Mouse (Mus musculus): ENCODE results near the gene Ssr4. TPM values are rescaled to one million over a fixed set of nuclear protein-coding genes. Genes with fewer than 3 reads are reported as not detected.

Ssr4 gene
- total and polyA plus RNA-seq, 3 experiments = 283 to 343 TPM; not detected in 1

- TF ChIP-seq RAD21 (IDR thresholded peaks at IDR 0.05; ENCODE audit: low read depth, low read length) = no peak
- TF ChIP-seq E2F4 (IDR thresholded peaks at IDR 0.05; ENCODE audit: borderline replicate concordance, low read depth, low read length) = no peak
- no peak for TF ChIP-seq TBP (IDR thresholded peaks at IDR 0.05; ENCODE audit: low read depth, low read length)
- no peak for TF ChIP-seq MAZ (IDR thresholded peaks at IDR 0.05; ENCODE audit: low read depth, low read length)
- Histone ChIP-seq H3K4me3 (ENCODE audit: control insufficient read depth in 1 of 2, insufficient read depth in 1 of 2, low read depth in 2 of 2, low read length in 2 of 2) (no peak overlapping the region), H3K79me2 (ENCODE audit: control insufficient read depth, insufficient read depth, low read length, poor library complexity) (no peaks in the 10 kb centered on the region), H3K27me3 (ENCODE audit: control insufficient read depth in 1 of 2, insufficient read depth in 2 of 2, low read length in 2 of 2) (no peaks in the 10 kb centered on the region), H3K9ac (ENCODE audit: control insufficient read depth, low read depth, low read length, poor library complexity, severe bottlenecking) (no peak overlapping the region), H3K27ac (ENCODE audit: control insufficient read depth, low read depth, low read length) (no peak overlapping the region), H3K9me3 (replicated peaks; ENCODE audit: insufficient read depth, low read length) (no peaks in the 10 kb centered on the region), H3K36me3 (ENCODE audit: control insufficient read depth in 1 of 2, insufficient read depth in 2 of 2, low read length in 2 of 2) (no peaks in the 10 kb centered on the region), H3K4me1 (ENCODE audit: control insufficient read depth in 1 of 2, insufficient read depth in 2 of 2, low read length in 2 of 2) (no peaks in the 10 kb centered on the region)
- no peak for DNase-seq (ENCODE audit: low read depth, low spot score)
These were observed 10.7 kb downstream of the Ssr4 start for GRCm38 (mm10) chrX:73797511-73797910.

DNA sequence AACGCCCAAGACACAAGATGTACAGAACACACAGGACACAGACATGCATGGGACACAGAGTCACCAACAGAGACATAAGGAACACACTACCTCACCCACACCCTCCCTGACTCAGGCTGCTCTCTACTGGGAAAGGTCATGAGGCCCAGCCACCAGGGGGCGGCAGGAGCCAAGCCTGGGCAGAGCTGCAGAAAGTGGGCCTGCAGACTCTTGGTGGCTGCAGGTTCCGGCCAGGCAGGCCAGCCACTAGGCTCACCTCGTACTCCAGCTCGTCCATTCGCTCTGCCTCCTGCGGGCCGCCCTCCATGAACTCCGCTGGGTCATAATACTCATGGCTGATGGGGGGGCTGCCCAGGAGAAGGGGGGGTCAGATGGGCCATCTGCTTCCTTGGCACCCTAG, 11.7 kb downstream of the Ssr4 start:
- TF ChIP-seq JUND (IDR thresholded peaks at IDR 0.05; ENCODE audit: low read depth, low read length) (no peak), TCF12 (IDR thresholded peaks at IDR 0.05; ENCODE audit: low read depth, low read length) (no peak), SMC3 (IDR thresholded peaks at IDR 0.05; ENCODE audit: low read depth, low read length) (peak; percentile 77), ZNF384 (IDR thresholded peaks at IDR 0.05; ENCODE audit: low read depth, low read length) (no peak), EP300 (IDR thresholded peaks at IDR 0.05; ENCODE audit: low read depth in 1 of 2, low read length in 2 of 2) (no peak), MXI1 (IDR thresholded peaks at IDR 0.05; ENCODE audit: low read depth, low read length) (no peak), MAX (IDR thresholded peaks at IDR 0.05; ENCODE audit: low read length) (no peak), RAD21 (IDR thresholded peaks at IDR 0.05; ENCODE audit: low read depth, low read length) (peak; percentile 70), NRF1 (IDR thresholded peaks at IDR 0.05; ENCODE audit: insufficient read depth, low read depth, low read length, poor library complexity, severe bottlenecking) (no peak), TBP (IDR thresholded peaks at IDR 0.05; ENCODE audit: low read depth, low read length) (no peak), ETS1 (IDR thresholded peaks at IDR 0.05; ENCODE audit: low read depth, low read length) (no peak), ZC3H11A (IDR thresholded peaks at IDR 0.05; ENCODE audit: low read depth, low read length) (peak; percentile 47), CTCF (IDR thresholded peaks at IDR 0.05 in 2 of 3, conservative IDR thresholded peaks at IDR 0.05 in 1 of 3; ENCODE audit: control insufficient read depth in 1 of 3, insufficient read depth in 1 of 3, low read depth in 2 of 3, low read length in 3 of 3, poor library complexity in 1 of 3, severe bottlenecking in 1 of 3) (peak; percentile 50 to 81 (median 71)), MAFK (IDR thresholded peaks at IDR 0.05; ENCODE audit: borderline replicate concordance, low read depth, low read length) (no peak), ZMIZ1 (IDR thresholded peaks at IDR 0.05; ENCODE audit: low read depth, low read length) (no peak), MYB (IDR thresholded peaks at IDR 0.05; ENCODE audit: low read depth, low read length) (no peak), ELF1 (IDR thresholded peaks at IDR 0.05; ENCODE audit: low read depth, low read length) (no peak), MEF2A (IDR thresholded peaks at IDR 0.05; ENCODE audit: extremely low read depth, insufficient replicate concordance, low read depth, low read length, poor library complexity, severe bottlenecking) (no peak), CHD1 (IDR thresholded peaks at IDR 0.05; ENCODE audit: low read depth, low read length) (no peak)
- H3K79me2 ChIP-seq (ENCODE audit: control insufficient read depth, insufficient read depth, low read length, poor library complexity) = no peaks in the 10 kb centered on the region
- peak; percentile 64 for DNase-seq (ENCODE audit: low read depth, low spot score)
- no peak overlapping the region for H3K4me3 ChIP-seq (ENCODE audit: control insufficient read depth in 1 of 2, insufficient read depth in 1 of 2, low read depth in 2 of 2, low read length in 2 of 2)
- no peaks in the 10 kb centered on the region for H3K27me3 ChIP-seq (ENCODE audit: control insufficient read depth in 1 of 2, insufficient read depth in 2 of 2, low read length in 2 of 2)
- H3K4me1 ChIP-seq (ENCODE audit: control insufficient read depth in 1 of 2, insufficient read depth in 2 of 2, low read length in 2 of 2) = no peaks in the 10 kb centered on the region
- H3K36me3 ChIP-seq (ENCODE audit: control insufficient read depth in 1 of 2, insufficient read depth in 2 of 2, low read length in 2 of 2) = no peaks in the 10 kb centered on the region
- H3K9ac ChIP-seq (ENCODE audit: control insufficient read depth, low read depth, low read length, poor library complexity, severe bottlenecking) = no peak overlapping the region
- no peak overlapping the region for H3K27ac ChIP-seq (ENCODE audit: control insufficient read depth, low read depth, low read length)
- no peaks in the 10 kb centered on the region for H3K9me3 ChIP-seq (replicated peaks; ENCODE audit: insufficient read depth, low read length)
